Mouse (Mus musculus): ENCODE results near the gene Pitpnc1.

- TF ChIP-seq CTCF (IDR thresholded peaks at IDR 0.05; ENCODE audit: borderline replicate concordance, control insufficient read depth, extremely low read depth, insufficient read depth, low read length, poor library complexity) (no peak), POLR2A (IDR thresholded peaks at IDR 0.05; ENCODE audit: control insufficient read depth, extremely low read depth, insufficient read depth, low read length, poor library complexity) (no peak)
These were observed 39.3 kb upstream of the Pitpnc1 start for GRCm38 (mm10) chr11:107509631-107510338.

All from thymus, adult 2 months (tissue).